Mouse (Mus musculus) limb, embryonic 13.5 days (tissue): ENCODE results near the gene Hmgcs1. TPM values are rescaled to one million over a fixed set of nuclear protein-coding genes. Genes with fewer than 3 reads are reported as not detected.
A peak's percentile ranks its signal among the peaks of the same experiment; 100 is the strongest.

Experiments
- ATAC-seq: fragments of 200-750 bp; cut with Nextera tagmentation; 2 replicates; pipeline ENCODE4 v1.8.0; 2017; ENCODE audit warnings: low read depth, moderate number of reproducible peaks, moderate TSS enrichment; ENCODE audit not compliant: low FRiP score
- H3K27ac ChIP-seq: fragments of 300-500 bp; sonication (generic); 2 replicates; pipeline ENCODE4 v1.5.1; 2015; ENCODE audit warnings: inconsistent platforms, mild to moderate bottlenecking, moderate library complexity
- H3K27me3 ChIP-seq: fragments of 300-500 bp; sonication (generic); 2 replicates; pipeline ENCODE4 v1.6.1; 2015; ENCODE audit warnings: mild to moderate bottlenecking, inconsistent platforms
- H3K36me3 ChIP-seq: fragments of 300-500 bp; sonication (generic); 2 replicates; pipeline ENCODE4 v1.6.1; 2015; ENCODE audit warnings: inconsistent platforms, mild to moderate bottlenecking, moderate library complexity
- H3K4me1 ChIP-seq: fragments of 300-500 bp; sonication (generic); 2 replicates; pipeline ENCODE4 v1.6.1; 2015; ENCODE audit warnings: inconsistent platforms
- H3K4me2 ChIP-seq: fragments of 300-500 bp; sonication (generic); replicated peaks from 2 replicates; pipeline ENCODE4 v1.6.1; 2015; ENCODE audit warnings: inconsistent platforms, mild to moderate bottlenecking, moderate library complexity
- H3K4me3 ChIP-seq: fragments of 300-500 bp; sonication (generic); 2 replicates; pipeline ENCODE4 v1.5.1; 2015; ENCODE audit warnings: moderate library complexity, mild to moderate bottlenecking, inconsistent platforms
- H3K9ac ChIP-seq: fragments of 300-500 bp; sonication (generic); 2 replicates; pipeline ENCODE4 v1.6.1; 2015; ENCODE audit warnings: mild to moderate bottlenecking, inconsistent platforms
- H3K9me3 ChIP-seq: fragments of 300-500 bp; sonication (generic); 2 replicates; pipeline ENCODE4 v1.6.1; 2016; ENCODE audit warnings: inconsistent platforms
- WGBS: fragments of 180-500 bp; shearing (Covaris S2); methylation state at CpG from one replicate; pipeline ENCODE4 v1.1.7; 2015; 5-methylcytosine and 5-hydroxymethylcytosine counted together
- polyA plus RNA-seq: library from polyadenylated mRNA; unstranded; fragments of >200 nt; fragmentation: Nextera tagmentation; extraction: Ambion mirVana; gene quantifications from 2 replicates; pipeline ENCODE4 v1.2.1, GENCODE M21; 2015

The Hmgcs1 gene
- polyA plus RNA-seq, 1 experiment from 2014 or later, result 148 TPM

GRCm38 (mm10) chr13:119707906-119708305 is 17.7 kb downstream of the Hmgcs1 start:
- 82% methylated on average over 6 of the region's 6 CpGs for WGBS
- H3K9ac ChIP-seq, result no peak overlapping the region
- no peaks in the 10 kb centered on the region for H3K27me3 ChIP-seq
- H3K4me2 ChIP-seq, result no peak overlapping the region
- peaks cover 64% of the 10 kb centered on the region for H3K36me3 ChIP-seq
- H3K9me3 ChIP-seq, result no peaks in the 10 kb centered on the region
- H3K27ac ChIP-seq, result no peak overlapping the region
- no peak for ATAC-seq
- H3K4me1 ChIP-seq, result no peaks in the 10 kb centered on the region
- H3K4me3 ChIP-seq, result no peak overlapping the region

- peaks cover 55% of the 10 kb centered on the region for H3K36me3 ChIP-seq
- 81% methylated on average over 5 of the region's 5 CpGs for WGBS
- no peak overlapping the region for H3K4me3 ChIP-seq
- H3K27me3 ChIP-seq, result no peaks in the 10 kb centered on the region
- no peak overlapping the region for H3K4me2 ChIP-seq
- H3K9me3 ChIP-seq, result no peaks in the 10 kb centered on the region
- H3K4me1 ChIP-seq, result no peaks in the 10 kb centered on the region
- H3K27ac ChIP-seq, result no peak overlapping the region
- no peak for ATAC-seq
- no peak overlapping the region for H3K9ac ChIP-seq
Measured at GRCm38 (mm10) chr13:119708941-119709340, 18.8 kb downstream of the Hmgcs1 start.

- Histone ChIP-seq H3K4me2 (no peak overlapping the region), H3K27ac (no peak overlapping the region), H3K4me3 (no peak overlapping the region), H3K27me3 (no peaks in the 10 kb centered on the region), H3K9ac (no peak overlapping the region), H3K36me3 (peaks cover 48% of the 10 kb centered on the region), H3K4me1 (no peaks in the 10 kb centered on the region), H3K9me3 (no peaks in the 10 kb centered on the region)
- ATAC-seq, result 0 out of 2 replicates have a peak, but pooled peaks have one; percentile 14
- 89% methylated on average over 8 of the region's 8 CpGs for WGBS
Measured at GRCm38 (mm10) chr13:119709388-119710267, 19.4 kb downstream of the Hmgcs1 start.

GRCm38 (mm10) chr13:119710268-119710610 is 20.1 kb downstream of the Hmgcs1 start:
- H3K4me2 ChIP-seq, result no peak overlapping the region
- no peak for ATAC-seq
- H3K36me3 ChIP-seq, result peaks cover 42% of the 10 kb centered on the region
- no peak overlapping the region for H3K27ac ChIP-seq
- H3K9me3 ChIP-seq, result no peaks in the 10 kb centered on the region
- no peak overlapping the region for H3K9ac ChIP-seq
- no peak overlapping the region for H3K4me3 ChIP-seq
- 92% methylated on average over 10 of the region's 10 CpGs for WGBS
- H3K4me1 ChIP-seq, result no peaks in the 10 kb centered on the region
- no peaks in the 10 kb centered on the region for H3K27me3 ChIP-seq

GRCm38 (mm10) chr13:119712463-119712862 is 22.3 kb downstream of the Hmgcs1 start:
- ATAC-seq, result no peak
- Histone ChIP-seq H3K27ac (no peak overlapping the region), H3K4me3 (no peak overlapping the region), H3K36me3 (peaks cover 26% of the 10 kb centered on the region), H3K27me3 (no peaks in the 10 kb centered on the region), H3K4me1 (no peaks in the 10 kb centered on the region), H3K9ac (no peak overlapping the region), H3K4me2 (no peak overlapping the region), H3K9me3 (no peaks in the 10 kb centered on the region)
- 89% methylated on average over 11 of the region's 11 CpGs for WGBS

- H3K36me3 ChIP-seq, result peaks cover 26% of the 10 kb centered on the region
- ATAC-seq, result no peak
- no peaks in the 10 kb centered on the region for H3K9me3 ChIP-seq
- H3K4me3 ChIP-seq, result no peak overlapping the region
- no peak overlapping the region for H3K4me2 ChIP-seq
- H3K9ac ChIP-seq, result no peak overlapping the region
- no peaks in the 10 kb centered on the region for H3K4me1 ChIP-seq
- H3K27me3 ChIP-seq, result no peaks in the 10 kb centered on the region
- WGBS, result 63% methylated on average over 8 of the region's 8 CpGs
- H3K27ac ChIP-seq, result no peak overlapping the region
Measured at GRCm38 (mm10) chr13:119713107-119713787, 23.1 kb downstream of the Hmgcs1 start.

GRCm38 (mm10) chr13:119713821-119714220 is 23.6 kb downstream of the Hmgcs1 start:
- Histone ChIP-seq H3K4me3 (no peak overlapping the region), H3K27ac (no peak overlapping the region), H3K36me3 (peaks cover 22% of the 10 kb centered on the region), H3K4me2 (no peak overlapping the region), H3K4me1 (no peaks in the 10 kb centered on the region), H3K27me3 (no peaks in the 10 kb centered on the region), H3K9ac (no peak overlapping the region), H3K9me3 (no peaks in the 10 kb centered on the region)
- ATAC-seq, result no peak
- WGBS, result 75% methylated on average over 9 of the region's 9 CpGs

GRCm38 (mm10) chr13:119716105-119716504 is 25.9 kb downstream of the Hmgcs1 start:
- no peak overlapping the region for H3K27ac ChIP-seq
- no peak overlapping the region for H3K4me3 ChIP-seq
- no peaks in the 10 kb centered on the region for H3K4me1 ChIP-seq
- no peaks in the 10 kb centered on the region for H3K9me3 ChIP-seq
- no peak overlapping the region for H3K9ac ChIP-seq
- H3K36me3 ChIP-seq, result 0 out of 2 replicates have a peak, but pooled peaks cover under 1% of the 10 kb centered on the region
- no peaks in the 10 kb centered on the region for H3K27me3 ChIP-seq
- H3K4me2 ChIP-seq, result no peak overlapping the region
- 75% methylated on average over 2 of the region's 2 CpGs for WGBS
- ATAC-seq, result no peak

GRCm38 (mm10) chr13:119722447-119722846 is 32.3 kb downstream of the Hmgcs1 start:
- ATAC-seq, result no peak
- H3K4me1 ChIP-seq, result no peaks in the 10 kb centered on the region
- H3K9me3 ChIP-seq, result no peaks in the 10 kb centered on the region
- no peak overlapping the region for H3K4me3 ChIP-seq
- 88% methylated on average over 3 of the region's 3 CpGs for WGBS
- H3K27me3 ChIP-seq, result no peaks in the 10 kb centered on the region
- H3K4me2 ChIP-seq, result no peak overlapping the region
- no peak overlapping the region for H3K27ac ChIP-seq
- H3K36me3 ChIP-seq, result no peaks in the 10 kb centered on the region
- H3K9ac ChIP-seq, result no peak overlapping the region

GRCm38 (mm10) chr13:119723368-119723767 is 33.2 kb downstream of the Hmgcs1 start:
- Histone ChIP-seq H3K4me2 (no peak overlapping the region), H3K4me3 (no peak overlapping the region), H3K9me3 (no peaks in the 10 kb centered on the region), H3K36me3 (no peaks in the 10 kb centered on the region), H3K27ac (no peak overlapping the region), H3K27me3 (no peaks in the 10 kb centered on the region), H3K4me1 (no peaks in the 10 kb centered on the region), H3K9ac (no peak overlapping the region)
- 83% methylated on average over 5 of the region's 5 CpGs for WGBS
- no peak for ATAC-seq

GRCm38 (mm10) chr13:119724541-119724940 is 34.4 kb downstream of the Hmgcs1 start:
- no peaks in the 10 kb centered on the region for H3K27me3 ChIP-seq
- H3K9me3 ChIP-seq, result no peaks in the 10 kb centered on the region
- H3K4me3 ChIP-seq, result no peak overlapping the region
- no peak for ATAC-seq
- no peaks in the 10 kb centered on the region for H3K4me1 ChIP-seq
- no peak overlapping the region for H3K4me2 ChIP-seq
- H3K27ac ChIP-seq, result no peak overlapping the region
- no peak overlapping the region for H3K9ac ChIP-seq
- WGBS, result 86% methylated on average over 7 of the region's 7 CpGs
- H3K36me3 ChIP-seq, result no peaks in the 10 kb centered on the region

- no peak overlapping the region for H3K4me3 ChIP-seq
- no peak overlapping the region; the same call in 1 of the 2 replicates for H3K27ac ChIP-seq
- H3K27me3 ChIP-seq, result no peaks in the 10 kb centered on the region
- H3K9me3 ChIP-seq, result no peaks in the 10 kb centered on the region
- ATAC-seq, result peak; percentile 44; the same call in 1 of the 2 replicates
- no peak overlapping the region for H3K9ac ChIP-seq
- 69% methylated on average over 26 of the region's 26 CpGs for WGBS
- no peak overlapping the region for H3K4me2 ChIP-seq
- H3K4me1 ChIP-seq, result no peaks in the 10 kb centered on the region
- H3K36me3 ChIP-seq, result no peaks in the 10 kb centered on the region
Measured at GRCm38 (mm10) chr13:119727608-119728387, 37.6 kb downstream of the Hmgcs1 start.
